Mouse (Mus musculus) kidney, embryonic 15.5 days (tissue): ENCODE results near the gene Cd109. TPM values are rescaled to one million over a fixed set of nuclear protein-coding genes. Genes with fewer than 3 reads are reported as not detected.
A peak's percentile ranks its signal among the peaks of the same experiment; 100 is the strongest.

Experiments
- ATAC-seq: fragments of 200-750 bp; cut with Nextera tagmentation; replicated peaks from 2 replicates; pipeline ENCODE4 v1.8.0; 2017; ENCODE audit warnings: moderate TSS enrichment; ENCODE audit not compliant: low FRiP score
- H3K27ac ChIP-seq: fragments of 300-500 bp; sonication (generic); 2 replicates; pipeline ENCODE4 v1.5.1; 2015; ENCODE audit warnings: mild to moderate bottlenecking, inconsistent platforms
- H3K27me3 ChIP-seq: fragments of 300-500 bp; sonication (generic); 2 replicates; pipeline ENCODE4 v1.6.1; 2015; ENCODE audit warnings: inconsistent platforms
- H3K36me3 ChIP-seq: fragments of 300-500 bp; sonication (generic); 2 replicates; pipeline ENCODE4 v1.6.1; 2015; ENCODE audit warnings: inconsistent platforms
- H3K4me1 ChIP-seq: fragments of 300-500 bp; sonication (generic); 2 replicates; pipeline ENCODE4 v1.6.1; 2015; ENCODE audit warnings: inconsistent platforms
- H3K4me2 ChIP-seq: fragments of 300-500 bp; sonication (generic); 2 replicates; pipeline ENCODE4 v1.6.1; 2015; ENCODE audit warnings: moderate library complexity, mild to moderate bottlenecking, inconsistent platforms
- H3K4me3 ChIP-seq: fragments of 300-500 bp; sonication (generic); replicated peaks from 2 replicates; pipeline ENCODE4 v1.5.1; 2015; ENCODE audit warnings: mild to moderate bottlenecking, inconsistent platforms
- H3K9ac ChIP-seq: fragments of 300-500 bp; sonication (generic); 2 replicates; pipeline ENCODE4 v1.6.1; 2015; ENCODE audit warnings: mild to moderate bottlenecking, inconsistent platforms
- H3K9me3 ChIP-seq: fragments of 300-500 bp; sonication (generic); replicated peaks from 2 replicates; pipeline ENCODE4 v1.6.1; 2016; ENCODE audit warnings: inconsistent platforms
- WGBS: fragments of 180-500 bp; shearing (Covaris S2); methylation state at CpG from one replicate; pipeline ENCODE4 v1.1.7; 2015; ENCODE audit warnings: mixed read lengths; 5-methylcytosine and 5-hydroxymethylcytosine counted together
- polyA plus RNA-seq: library from polyadenylated mRNA; unstranded; fragments of >200 nt; fragmentation: Nextera tagmentation; extraction: Ambion mirVana; gene quantifications from 2 replicates; pipeline ENCODE4 v1.2.1, GENCODE M21; 2015

The Cd109 gene
- polyA plus RNA-seq, 1 experiment from 2014 or later: 6.2 TPM

DNA sequence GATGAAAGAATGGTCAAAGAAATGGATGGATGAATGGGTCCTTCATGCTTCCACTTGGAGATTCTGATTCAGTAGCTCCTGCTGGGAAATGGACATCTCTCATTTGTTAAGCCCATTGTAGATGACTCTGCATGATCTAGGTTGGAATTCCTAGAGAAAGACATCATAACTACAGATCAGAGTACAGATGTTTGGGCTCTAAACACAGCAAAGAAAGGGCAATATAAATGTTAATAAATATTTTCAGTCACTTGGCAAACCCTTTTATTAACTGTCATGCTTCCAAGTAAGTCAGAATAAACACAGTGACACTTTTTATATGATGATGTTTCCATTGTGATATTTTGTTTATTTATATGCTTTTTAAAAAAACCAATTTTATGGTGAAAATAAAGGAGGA, 34.1 kb downstream of the Cd109 start:
- no peaks in the 10 kb centered on the region for H3K4me1 ChIP-seq
- no peak overlapping the region for H3K9ac ChIP-seq
- no peak overlapping the region for H3K4me3 ChIP-seq
- H3K4me2 ChIP-seq: no peak overlapping the region
- no peak overlapping the region for H3K27ac ChIP-seq
- H3K36me3 ChIP-seq: no peaks in the 10 kb centered on the region
- no peaks in the 10 kb centered on the region for H3K27me3 ChIP-seq
- no peaks in the 10 kb centered on the region for H3K9me3 ChIP-seq
- ATAC-seq: no peak

DNA sequence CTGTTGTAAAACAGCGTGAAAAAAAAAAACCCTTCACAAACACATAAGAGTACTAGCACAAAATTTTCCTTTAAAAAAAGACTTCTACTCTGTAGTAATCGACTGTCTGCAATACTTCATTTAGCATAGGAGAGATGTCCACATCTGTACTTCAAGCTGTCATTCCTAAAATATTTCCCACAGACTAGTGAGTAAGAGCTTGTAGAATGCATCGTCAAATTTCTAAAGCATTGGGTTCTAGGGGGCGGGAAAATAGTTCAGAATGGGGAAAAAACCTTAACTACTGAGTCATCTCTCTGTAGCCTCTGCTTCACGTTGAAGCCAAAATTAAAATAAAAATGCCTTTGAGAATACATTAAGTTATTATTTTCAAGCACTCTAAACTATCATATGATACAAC, 42.2 kb downstream of the Cd109 start:
- Histone ChIP-seq H3K4me3 (no peak overlapping the region), H3K36me3 (no peaks in the 10 kb centered on the region), H3K9ac (no peak overlapping the region), H3K4me2 (no peak overlapping the region), H3K27me3 (no peaks in the 10 kb centered on the region), H3K27ac (no peak overlapping the region), H3K4me1 (no peaks in the 10 kb centered on the region), H3K9me3 (no peaks in the 10 kb centered on the region)
- no peak for ATAC-seq
- 78% methylated on average over 5 of the region's 5 CpGs for WGBS

- no peak for ATAC-seq
- no peaks in the 10 kb centered on the region for H3K4me1 ChIP-seq
- WGBS: 81% methylated on average over 13 of the region's 13 CpGs
- H3K4me2 ChIP-seq: no peak overlapping the region
- no peak overlapping the region for H3K27ac ChIP-seq
- no peaks in the 10 kb centered on the region for H3K36me3 ChIP-seq
- no peaks in the 10 kb centered on the region for H3K27me3 ChIP-seq
- no peaks in the 10 kb centered on the region for H3K9me3 ChIP-seq
- no peak overlapping the region for H3K4me3 ChIP-seq
- H3K9ac ChIP-seq: no peak overlapping the region
These were observed 56.2 kb downstream of the Cd109 start for GRCm38 (mm10) chr9:78671446-78671985.

GRCm38 (mm10) chr9:78700691-78701090, 85.3 kb downstream of the Cd109 start:
- Histone ChIP-seq H3K27ac (no peak overlapping the region), H3K4me1 (0 out of 2 replicates have a peak, but pooled peaks cover 2% of the 10 kb centered on the region), H3K4me2 (no peak overlapping the region), H3K4me3 (no peak overlapping the region), H3K36me3 (no peaks in the 10 kb centered on the region), H3K27me3 (no peaks in the 10 kb centered on the region), H3K9me3 (no peaks in the 10 kb centered on the region), H3K9ac (no peak overlapping the region)
- WGBS: 3% methylated on average over 1 of the region's 1 CpGs
- ATAC-seq: no peak

DNA sequence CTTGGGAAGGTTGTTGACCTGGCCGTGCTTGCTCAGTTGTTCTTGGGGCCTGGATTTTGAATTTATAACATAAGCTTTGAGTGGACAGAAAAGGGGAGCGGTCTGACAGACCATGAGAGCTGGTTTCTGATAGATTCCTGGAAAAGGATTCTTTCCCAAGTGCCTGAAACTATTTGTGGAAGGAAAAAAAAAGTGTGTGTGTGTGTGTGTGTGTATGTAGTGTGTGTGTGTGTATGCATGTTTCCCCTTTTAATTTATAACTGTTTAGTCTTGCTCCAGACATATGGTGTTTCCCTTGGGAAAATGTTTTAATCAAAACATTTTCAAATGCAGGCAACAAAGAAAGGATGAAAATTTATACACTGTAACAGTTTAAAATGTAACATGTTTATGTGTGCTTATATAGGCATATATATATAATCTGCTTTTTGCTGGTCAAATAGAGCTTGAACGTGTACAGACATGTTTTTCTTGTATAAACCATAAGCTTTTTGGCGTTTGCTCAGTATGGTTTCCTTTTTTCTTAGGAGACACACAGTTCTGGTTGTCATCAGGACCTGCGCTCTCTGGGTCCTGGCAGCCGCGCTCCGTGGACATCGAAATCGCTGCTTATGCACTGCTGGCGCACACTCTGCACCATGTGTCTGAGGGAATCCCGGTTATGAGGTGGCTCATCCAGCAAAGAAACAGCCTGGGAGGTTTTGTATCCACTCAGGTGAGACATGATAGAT, 87.3 kb downstream of the Cd109 start:
- no peak for ATAC-seq
- 0 out of 2 replicates have a peak overlapping the region, but pooled peaks have one; percentile 18 for H3K27ac ChIP-seq
- H3K4me2 ChIP-seq: no peak overlapping the region
- H3K36me3 ChIP-seq: no peaks in the 10 kb centered on the region
- H3K9me3 ChIP-seq: no peaks in the 10 kb centered on the region
- WGBS: 77% methylated on average over 12 of the region's 12 CpGs
- 0 out of 2 replicates have a peak, but pooled peaks cover 2% of the 10 kb centered on the region for H3K4me1 ChIP-seq
- H3K4me3 ChIP-seq: no peak overlapping the region
- no peaks in the 10 kb centered on the region for H3K27me3 ChIP-seq
- no peak overlapping the region for H3K9ac ChIP-seq

DNA sequence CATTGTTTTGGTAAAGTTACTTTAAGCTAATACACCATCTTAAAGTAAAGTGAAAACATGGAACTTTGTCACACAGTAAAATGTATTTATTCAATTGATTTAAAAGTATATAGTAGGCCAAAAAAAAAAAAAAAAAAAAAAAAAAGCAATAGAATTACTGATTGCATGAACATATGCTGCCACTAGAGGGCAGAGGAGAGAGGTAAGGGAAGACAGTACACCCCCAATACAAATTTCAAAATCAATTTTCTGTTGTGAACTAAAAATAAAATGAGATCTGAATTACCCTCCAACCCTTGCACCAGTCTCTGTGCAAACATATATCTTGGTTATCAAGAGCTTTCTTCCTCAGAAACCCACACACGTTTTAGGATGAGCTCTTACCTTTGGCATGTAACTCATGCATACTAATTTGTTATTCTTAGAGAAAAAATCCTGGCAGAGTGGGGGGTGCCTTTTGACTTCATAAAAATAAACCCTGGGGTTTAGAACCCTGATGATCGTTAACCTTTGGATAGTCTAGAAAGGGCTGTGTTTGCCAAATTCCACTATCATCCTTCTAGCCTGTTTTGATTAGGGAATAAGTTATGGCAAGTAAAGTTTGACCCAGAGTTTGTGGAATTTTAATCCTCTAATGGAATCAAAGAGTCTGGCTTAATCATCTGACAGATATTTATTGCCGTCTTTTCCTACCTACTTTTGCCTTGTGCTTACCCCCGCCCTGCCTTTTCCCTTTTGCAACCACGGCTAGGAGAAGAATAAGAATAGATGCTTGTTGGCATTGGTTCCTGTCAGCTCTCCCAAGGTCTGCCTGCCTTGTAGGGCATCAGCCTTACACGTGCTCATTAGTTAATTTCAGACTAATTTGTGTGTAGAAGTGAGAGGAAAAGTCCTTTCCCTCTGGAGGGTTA, 105.8 kb downstream of the Cd109 start:
- no peaks in the 10 kb centered on the region for H3K9me3 ChIP-seq
- no peak overlapping the region for H3K4me2 ChIP-seq
- ATAC-seq: 0 out of 2 replicates have a peak, but pooled peaks have one; percentile 15
- no peaks in the 10 kb centered on the region for H3K4me1 ChIP-seq
- H3K27me3 ChIP-seq: no peaks in the 10 kb centered on the region
- H3K9ac ChIP-seq: no peak overlapping the region
- H3K36me3 ChIP-seq: no peaks in the 10 kb centered on the region
- no peak overlapping the region for H3K27ac ChIP-seq
- 55% methylated on average over 6 of the region's 6 CpGs for WGBS
- no peak overlapping the region for H3K4me3 ChIP-seq

DNA sequence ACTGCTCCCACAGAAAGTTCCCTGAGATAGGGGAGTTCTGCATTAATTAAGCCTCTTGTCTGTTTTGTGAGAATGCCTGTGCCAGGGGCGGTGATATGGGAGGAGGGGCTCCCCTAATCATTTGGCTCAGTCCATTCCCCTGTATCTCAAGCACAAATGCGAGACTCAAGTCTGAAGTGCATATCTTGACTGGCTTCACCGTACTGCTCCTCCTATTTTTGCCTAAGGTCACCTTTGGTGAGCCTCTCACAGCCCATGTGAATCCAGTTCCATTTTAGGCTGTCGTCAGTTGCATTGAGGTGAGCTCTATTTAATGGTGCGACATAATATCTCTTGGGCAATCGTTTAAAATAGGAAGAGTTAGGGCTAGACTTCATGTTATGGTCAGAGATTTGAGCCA, 116.6 kb downstream of the Cd109 start:
- WGBS: 68% methylated on average over 6 of the region's 6 CpGs
- Histone ChIP-seq H3K4me1 (no peaks in the 10 kb centered on the region), H3K27ac (no peak overlapping the region), H3K4me3 (no peak overlapping the region), H3K36me3 (no peaks in the 10 kb centered on the region), H3K9ac (no peak overlapping the region), H3K9me3 (no peaks in the 10 kb centered on the region), H3K27me3 (no peaks in the 10 kb centered on the region), H3K4me2 (no peak overlapping the region)
- ATAC-seq: no peak

DNA sequence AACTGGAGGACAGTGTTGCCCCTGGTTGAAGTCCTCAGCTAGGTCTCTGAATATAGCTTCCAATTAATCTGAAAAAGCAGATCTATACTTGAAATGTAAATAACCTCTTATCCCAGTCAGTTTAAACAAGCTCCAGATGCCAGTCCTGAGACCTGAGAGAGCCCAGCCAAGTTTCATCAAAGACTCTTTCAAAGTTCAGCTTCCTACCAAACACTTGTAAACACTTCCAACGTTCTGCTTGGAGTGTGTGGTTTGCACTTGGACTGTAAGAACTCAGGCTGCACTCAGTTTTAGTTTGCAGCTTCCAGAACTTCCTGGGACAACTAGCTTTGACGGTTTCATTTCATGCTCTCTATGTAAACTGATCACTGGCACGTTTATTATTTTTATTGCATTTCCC, 120.2 kb downstream of the Cd109 start:
- no peak for ATAC-seq
- WGBS: 60% methylated on average over 3 of the region's 3 CpGs
- H3K9ac ChIP-seq: no peak overlapping the region
- H3K27me3 ChIP-seq: no peaks in the 10 kb centered on the region
- no peak overlapping the region for H3K27ac ChIP-seq
- no peak overlapping the region for H3K4me3 ChIP-seq
- H3K4me1 ChIP-seq: no peaks in the 10 kb centered on the region
- no peaks in the 10 kb centered on the region for H3K9me3 ChIP-seq
- H3K4me2 ChIP-seq: no peak overlapping the region
- H3K36me3 ChIP-seq: no peaks in the 10 kb centered on the region

GRCm38 (mm10) chr9:78742012-78742411, 126.7 kb downstream of the Cd109 start:
- H3K9me3 ChIP-seq: no peaks in the 10 kb centered on the region
- no peak overlapping the region for H3K27ac ChIP-seq
- no peak overlapping the region for H3K4me3 ChIP-seq
- H3K4me2 ChIP-seq: no peak overlapping the region
- 61% methylated on average over 3 of the region's 3 CpGs for WGBS
- no peaks in the 10 kb centered on the region for H3K27me3 ChIP-seq
- no peak for ATAC-seq
- H3K9ac ChIP-seq: no peak overlapping the region
- H3K4me1 ChIP-seq: no peaks in the 10 kb centered on the region
- H3K36me3 ChIP-seq: no peaks in the 10 kb centered on the region

- H3K9me3 ChIP-seq: no peaks in the 10 kb centered on the region
- no peak overlapping the region for H3K4me3 ChIP-seq
- H3K27ac ChIP-seq: no peak overlapping the region
- ATAC-seq: no peak
- H3K4me2 ChIP-seq: no peak overlapping the region
- no peaks in the 10 kb centered on the region for H3K27me3 ChIP-seq
- H3K36me3 ChIP-seq: no peaks in the 10 kb centered on the region
- H3K4me1 ChIP-seq: no peaks in the 10 kb centered on the region
- WGBS: 69% methylated on average over 3 of the region's 3 CpGs
- H3K9ac ChIP-seq: no peak overlapping the region
These were observed 134.9 kb downstream of the Cd109 start for GRCm38 (mm10) chr9:78750246-78750645.
